Mouse (Mus musculus): Measurements from ENCODE around the gene Rbm4b. TPM values are rescaled to one million over a fixed set of nuclear protein-coding genes. Genes with fewer than 3 reads are reported as not detected.
"Not testable (repeated sequence)": the region's sequence is repeated elsewhere in the genome, so short reads cannot be mapped to it uniquely, and the experiment has no call there.

Rbm4b gene
- total RNA-seq, 2 experiments from 2014 or later: 5.8 to 6.3 TPM

GRCm38 (mm10) chr19:4743524-4743923, 12.8 kb upstream of the Rbm4b start:
- intact Hi-C loops (cut with DNase I): loop anchor here (1.0 kb wide), 2 partner anchors 113 to 246 kb away; no protein-coding TSS in a partner anchor
- DNase-seq: peak in 1 of 2 experiments; percentile 36

- intact Hi-C loops (cut with DNase I): no loop called here
- DNase-seq: no peak
Observed at GRCm38 (mm10) chr19:4744026-4744425, 12.3 kb upstream of the Rbm4b start.

GRCm38 (mm10) chr19:4745057-4745456, 11.2 kb upstream of the Rbm4b start:
- peak; percentile 50 to 64 for DNase-seq
- intact Hi-C loops (cut with DNase I): no loop called here

GRCm38 (mm10) chr19:4745681-4746080, 10.6 kb upstream of the Rbm4b start:
- no peak for DNase-seq
- intact Hi-C loops (cut with DNase I): no loop called here

GRCm38 (mm10) chr19:4746611-4747010, 9.7 kb upstream of the Rbm4b start:
- peak; percentile 51 to 53 for DNase-seq
- intact Hi-C loops (cut with DNase I): no loop called here

GRCm38 (mm10) chr19:4747631-4748312, 8.5 kb upstream of the Rbm4b start:
- intact Hi-C loops (cut with DNase I): no loop called here

GRCm38 (mm10) chr19:4748493-4748892, 7.8 kb upstream of the Rbm4b start:
- DNase-seq: no peak
- intact Hi-C loops (cut with DNase I): no loop called here

More at GRCm38 (mm10) chr19:4747631-4748312, 8.5 kb upstream of the Rbm4b start:
- peak in 1 of 2 experiments; percentile 34 for DNase-seq

- intact Hi-C loops (cut with DNase I): loop anchor here (5.0 kb wide), 1 partner anchor 217 kb away; no protein-coding TSS in a partner anchor
- DNase-seq: no peak
Observed at GRCm38 (mm10) chr19:4749975-4750374, 6.3 kb upstream of the Rbm4b start.

GRCm38 (mm10) chr19:4755565-4756192, 618 bp upstream of the Rbm4b start:
- DNase-seq: peak; percentile 89 to 93
- intact Hi-C loops (cut with DNase I): loop anchor here (1.0 to 5.0 kb wide), 3 partner anchors 57 to 152 kb away; partner anchors contain the start of gene Bbs1

GRCm38 (mm10) chr19:4756921-4757320, 624 bp downstream of the Rbm4b start:
- intact Hi-C loops (cut with DNase I): loop anchor here (5.0 kb wide), 1 partner anchor 150 kb away; the partner anchor contains the start of gene Bbs1
- DNase-seq: no peak

GRCm38 (mm10) chr19:4760544-4760943, 4.2 kb downstream of the Rbm4b start:
- not testable (repeated sequence) for DNase-seq
- intact Hi-C loops (cut with DNase I): loop anchor here (5.0 kb wide), 1 partner anchor 37 kb away; no protein-coding TSS in a partner anchor

GRCm38 (mm10) chr19:4762876-4763275, 6.6 kb downstream of the Rbm4b start:
- DNase-seq: no peak
- intact Hi-C loops (cut with DNase I): loop anchor here (5.0 kb wide), 1 partner anchor 34 kb away; no protein-coding TSS in a partner anchor

- intact Hi-C loops (cut with DNase I): no loop called here
- DNase-seq: no peak
Observed at GRCm38 (mm10) chr19:4767507-4768148, 11.3 kb downstream of the Rbm4b start.

- intact Hi-C loops (cut with DNase I): no loop called here
- no peak for DNase-seq
Observed at GRCm38 (mm10) chr19:4772785-4773184, 16.5 kb downstream of the Rbm4b start.

- intact Hi-C loops (cut with DNase I): no loop called here
- DNase-seq: no peak
Observed at GRCm38 (mm10) chr19:4782891-4783290, 26.6 kb downstream of the Rbm4b start.

- DNase-seq: no peak
- intact Hi-C loops (cut with DNase I): no loop called here
Observed at GRCm38 (mm10) chr19:4785206-4785605, 28.9 kb downstream of the Rbm4b start.

- no peak for DNase-seq
- intact Hi-C loops (cut with DNase I): no loop called here
Observed at GRCm38 (mm10) chr19:4786313-4786712, 30.0 kb downstream of the Rbm4b start.

GRCm38 (mm10) chr19:4793281-4793830, 37.1 kb downstream of the Rbm4b start:
- intact Hi-C loops (cut with DNase I): no loop called here

GRCm38 (mm10) chr19:4793831-4794422, 37.6 kb downstream of the Rbm4b start, which contains the start of gene Rbm4:
Rbm4 (minus strand) TSS chr19:4793901.
- peak; percentile 94 to 97 for DNase-seq
- intact Hi-C loops (cut with DNase I): loop anchor here (2.0 kb wide), 1 partner anchor 15 kb away; no protein-coding TSS in a partner anchor

More at GRCm38 (mm10) chr19:4793281-4793830, 37.1 kb downstream of the Rbm4b start:
- no peak for DNase-seq

- intact Hi-C loops (cut with DNase I): loop anchor here (2.0 to 5.0 kb wide), 2 partner anchors 13 to 34 kb away; no protein-coding TSS in a partner anchor
Observed at GRCm38 (mm10) chr19:4795929-4796328, 39.6 kb downstream of the Rbm4b start.

More at GRCm38 (mm10) chr19:4795929-4796328, 39.6 kb downstream of the Rbm4b start:
- no peak for DNase-seq
